Mouse (Mus musculus) MEL (cell line): ENCODE data around the gene Cfap52. TPM values are rescaled to one million over a fixed set of nuclear protein-coding genes. Genes with fewer than 3 reads are reported as not detected.

Experiments used
- DNase-seq: peaks from one replicate; pipeline ENCODE4 v3.0.0; 2011; ENCODE audit warnings: low read depth, low spot score
- H3K27ac ChIP-seq: 2 replicates; pipeline ENCODE4 v1.5.1; 2012; ENCODE audit warnings: low read depth, mild to moderate bottlenecking, control low read depth, low read length, moderate library complexity; ENCODE audit not compliant: control insufficient read depth
- H3K27me3 ChIP-seq, 2 experiments: fragments of 150-350 bp in 1 of 2; sonication (generic) in 1 of 2; 2 replicates each; pipeline ENCODE4 v1.6.1; 2012; ENCODE audit warnings: low read length in 2 of 2, mild to moderate bottlenecking in 2 of 2, improper control_type of control experiment in 1 of 2, moderate library complexity in 1 of 2; ENCODE audit not compliant: insufficient read depth in 2 of 2, control insufficient read depth in 1 of 2
- H3K36me3 ChIP-seq, 2 experiments: 2 replicates each; pipeline ENCODE4 v1.6.1; 2012 to 2014; ENCODE audit warnings: low read length in 2 of 2, improper control_type of control experiment in 1 of 2, inconsistent platforms in 1 of 2, mild to moderate bottlenecking in 1 of 2; ENCODE audit not compliant: insufficient read depth in 2 of 2, control insufficient read depth in 1 of 2
- H3K4me1 ChIP-seq, 2 experiments: fragments of 150-350 bp in 1 of 2; sonication (generic) in 1 of 2; 2 replicates each; pipeline ENCODE4 v1.6.1; 2012; ENCODE audit warnings: low read length in 2 of 2, improper control_type of control experiment in 1 of 2, mild to moderate bottlenecking in 1 of 2; ENCODE audit not compliant: insufficient read depth in 2 of 2, control insufficient read depth in 1 of 2
- H3K4me3 ChIP-seq, 2 experiments: fragments of 150-350 bp in 1 of 2; sonication (generic) in 1 of 2; 2 replicates each; pipeline ENCODE4 v1.5.1; 2012; ENCODE audit warnings: low read depth in 2 of 2, low read length in 2 of 2, mild to moderate bottlenecking in 2 of 2, moderate library complexity in 2 of 2, control low read depth in 1 of 2, improper control_type of control experiment in 1 of 2; ENCODE audit not compliant: control insufficient read depth in 1 of 2, insufficient read depth in 1 of 2
- H3K79me2 ChIP-seq: 2 replicates; pipeline ENCODE4 v1.6.1; 2012; ENCODE audit warnings: mild to moderate bottlenecking, low read length, moderate library complexity; ENCODE audit not compliant: control insufficient read depth, poor library complexity, insufficient read depth
- H3K9ac ChIP-seq: 2 replicates; pipeline ENCODE4 v1.6.1; 2012; ENCODE audit warnings: low read depth, mild to moderate bottlenecking, control low read depth, low read length, moderate library complexity; ENCODE audit not compliant: control insufficient read depth, poor library complexity, severe bottlenecking
- H3K9me3 ChIP-seq: fragments of 150-350 bp; sonication (generic); replicated peaks from 2 replicates; pipeline ENCODE4 v1.6.1; 2012; ENCODE audit warnings: mild to moderate bottlenecking, low read length, improper control_type of control experiment, moderate library complexity; ENCODE audit not compliant: insufficient read depth
- BHLHE40 ChIP-seq: IDR thresholded peaks from 2 replicates; pipeline ENCODE4 v1.6.1; 2012; ENCODE audit warnings: low read depth, mild to moderate bottlenecking, inconsistent platforms, low read length, improper control_type of control experiment, borderline replicate concordance
- CHD1 ChIP-seq: IDR thresholded peaks from 2 replicates; pipeline ENCODE4 v1.6.1; 2012; ENCODE audit warnings: low read depth, mild to moderate bottlenecking, inconsistent platforms, low read length, improper control_type of control experiment
- CHD2 ChIP-seq: IDR thresholded peaks from 2 replicates; pipeline ENCODE4 v1.6.1; 2011; ENCODE audit warnings: low read length, improper control_type of control experiment
- CTCF ChIP-seq, 3 experiments: IDR thresholded peaks in 2 of 3; conservative IDR thresholded peaks in 1 of 3; 2 replicates each; pipeline ENCODE4 v1.5.1; 2011 to 2012; ENCODE audit warnings: low read length in 3 of 3, low read depth in 2 of 3, mild to moderate bottlenecking in 2 of 3, improper control_type of control experiment in 1 of 3, inconsistent platforms in 1 of 3, mixed read lengths in 1 of 3, moderate library complexity in 1 of 3; ENCODE audit not compliant: control insufficient read depth in 1 of 3, insufficient read depth in 1 of 3, poor library complexity in 1 of 3, severe bottlenecking in 1 of 3
- EP300 ChIP-seq, 2 experiments: IDR thresholded peaks; 2 replicates each; pipeline ENCODE4 v1.6.1; 2011; ENCODE audit warnings: improper control_type of control experiment in 2 of 2, low read length in 2 of 2, low read depth in 1 of 2, mild to moderate bottlenecking in 1 of 2
- GATA1 ChIP-seq: IDR thresholded peaks from 2 replicates; pipeline ENCODE4 v1.6.1; 2011; ENCODE audit warnings: low read depth, low read length, improper control_type of control experiment
- KAT2A ChIP-seq: conservative IDR thresholded peaks from 2 replicates; pipeline ENCODE4 v1.6.1; 2012; ENCODE audit warnings: low read depth, low read length, improper control_type of control experiment, inconsistent platforms
- MAFK ChIP-seq: IDR thresholded peaks from 2 replicates; pipeline ENCODE4 v1.6.1; 2011; ENCODE audit warnings: low read depth, mild to moderate bottlenecking, low read length, improper control_type of control experiment, borderline replicate concordance
- MAZ ChIP-seq: IDR thresholded peaks from 2 replicates; pipeline ENCODE4 v1.6.1; 2012; ENCODE audit warnings: low read depth, mild to moderate bottlenecking, inconsistent platforms, low read length, improper control_type of control experiment
- MYB ChIP-seq: IDR thresholded peaks from 2 replicates; pipeline ENCODE4 v1.6.1; 2011; ENCODE audit warnings: mild to moderate bottlenecking, low read depth, low read length, improper control_type of control experiment
- MYC ChIP-seq: IDR thresholded peaks from 2 replicates; pipeline ENCODE4 v1.6.1; 2011; ENCODE audit warnings: low read depth, mild to moderate bottlenecking, low read length, improper control_type of control experiment, moderate library complexity
- NELFE ChIP-seq: IDR thresholded peaks from 2 replicates; pipeline ENCODE4 v1.6.1; 2011; ENCODE audit warnings: low read depth, low read length, improper control_type of control experiment
- POLR2A ChIP-seq, 2 experiments: IDR thresholded peaks; 2 replicates each; pipeline ENCODE4 v1.6.1; 2011 to 2012; ENCODE audit warnings: low read length in 2 of 2, mild to moderate bottlenecking in 2 of 2, control low read depth in 1 of 2, improper control_type of control experiment in 1 of 2, low read depth in 1 of 2, moderate library complexity in 1 of 2; ENCODE audit not compliant: control insufficient read depth in 1 of 2, insufficient read depth in 1 of 2, poor library complexity in 1 of 2
- RAD21 ChIP-seq: IDR thresholded peaks from 2 replicates; pipeline ENCODE4 v1.6.1; 2011; ENCODE audit warnings: mild to moderate bottlenecking, low read depth, low read length, improper control_type of control experiment
- RCOR1 ChIP-seq: IDR thresholded peaks from 2 replicates; pipeline ENCODE4 v1.6.1; 2012; ENCODE audit warnings: low read depth, mild to moderate bottlenecking, inconsistent platforms, low read length, improper control_type of control experiment
- SIN3A ChIP-seq: IDR thresholded peaks from 2 replicates; pipeline ENCODE4 v1.6.1; 2012; ENCODE audit warnings: low read length, improper control_type of control experiment, inconsistent platforms
- SMC3 ChIP-seq: IDR thresholded peaks from 2 replicates; pipeline ENCODE4 v1.6.1; 2011; ENCODE audit warnings: low read depth, low read length, improper control_type of control experiment
- UBTF ChIP-seq: IDR thresholded peaks from 2 replicates; pipeline ENCODE4 v1.6.1; 2012; ENCODE audit warnings: low read depth, mild to moderate bottlenecking, inconsistent platforms, low read length, improper control_type of control experiment, moderate library complexity, borderline replicate concordance; ENCODE audit not compliant: insufficient read depth
- USF2 ChIP-seq, 2 experiments: IDR thresholded peaks; 2 replicates each; pipeline ENCODE4 v1.6.1; 2011 to 2012; ENCODE audit warnings: improper control_type of control experiment in 2 of 2, low read length in 2 of 2, borderline replicate concordance in 1 of 2, inconsistent platforms in 1 of 2, low read depth in 1 of 2, mild to moderate bottlenecking in 1 of 2; ENCODE audit not compliant: insufficient read depth in 1 of 2
- ZNF384 ChIP-seq: IDR thresholded peaks from 2 replicates; pipeline ENCODE4 v1.6.1; 2012; ENCODE audit warnings: low read depth, mild to moderate bottlenecking, inconsistent platforms, low read length, improper control_type of control experiment
- polyA plus RNA-seq, 2 experiments: library from polyadenylated mRNA; stranded (reverse) in 1 of 2; unstranded in 1 of 2; fragments of >175 nt in 1 of 2; fragments of >200 nt in 1 of 2; gene quantifications; 2 replicates each; pipeline versions ENCODE4 v1.2.1 to v1.2.4; 2012; ENCODE audit warnings: low replicate concordance in 2 of 2, low read depth in 1 of 2; ENCODE audit not compliant: insufficient read length in 2 of 2, insufficient read depth in 1 of 2, missing spikeins in 1 of 2
- total RNA-seq: library from RNA; depleted of rRNA; stranded (reverse); fragments of 300-350 nt; gene quantifications from 2 replicates; pipeline ENCODE4 v1.2.3, GENCODE M21; 2012

The Cfap52 gene
- total and polyA plus RNA-seq, 3 experiments: not detected

GRCm38 (mm10) chr11:67926348-67927055, 38.9 kb downstream of the Cfap52 start:
- no peaks in the 10 kb centered on the region for H3K4me1 ChIP-seq
- no peaks in the 10 kb centered on the region for H3K79me2 ChIP-seq
- H3K27ac ChIP-seq: no peak overlapping the region
- DNase-seq: no peak
- H3K36me3 ChIP-seq: no peaks in the 10 kb centered on the region
- no peaks in the 10 kb centered on the region for H3K27me3 ChIP-seq
- no peak overlapping the region for H3K4me3 ChIP-seq
- H3K9me3 ChIP-seq: no peaks in the 10 kb centered on the region
- TF ChIP-seq RAD21 (no peak), POLR2A (IDR thresholded peaks at IDR 0.05; ENCODE audit: control insufficient read depth in 1 of 2, insufficient read depth in 1 of 2, low read depth in 1 of 2, low read length in 2 of 2, poor library complexity in 1 of 2) (no peak), RCOR1 (no peak), SIN3A (no peak), GATA1 (no peak), CHD1 (no peak), CHD2 (no peak), EP300 (IDR thresholded peaks at IDR 0.05; ENCODE audit: low read depth in 1 of 2, low read length in 2 of 2) (no peak), KAT2A (no peak), MAFK (no peak), MYB (no peak)
- TF ChIP-seq, all 39 proteins: peak for 0
- H3K9ac ChIP-seq: no peak overlapping the region

GRCm38 (mm10) chr11:67925000-67925399, 40.5 kb downstream of the Cfap52 start:
- Histone ChIP-seq H3K27me3 (no peaks in the 10 kb centered on the region), H3K4me1 (no peaks in the 10 kb centered on the region), H3K79me2 (no peaks in the 10 kb centered on the region), H3K27ac (no peak overlapping the region), H3K4me3 (no peak overlapping the region), H3K9ac (no peak overlapping the region), H3K36me3 (no peaks in the 10 kb centered on the region), H3K9me3 (no peaks in the 10 kb centered on the region)
- TF ChIP-seq POLR2A (IDR thresholded peaks at IDR 0.05; ENCODE audit: control insufficient read depth in 1 of 2, insufficient read depth in 1 of 2, low read depth in 1 of 2, low read length in 2 of 2, poor library complexity in 1 of 2): no peak
- TF ChIP-seq RAD21: no peak
- TF ChIP-seq SIN3A: no peak
- no peak for TF ChIP-seq UBTF
- no peak for TF ChIP-seq BHLHE40
- TF ChIP-seq ZNF384: no peak
- TF ChIP-seq USF2 (IDR thresholded peaks at IDR 0.05; ENCODE audit: borderline replicate concordance in 1 of 2, insufficient read depth in 1 of 2, low read depth in 1 of 2, low read length in 2 of 2): no peak
- no peak for TF ChIP-seq KAT2A
- no peak for TF ChIP-seq MAZ
- TF ChIP-seq MYC: no peak
- no peak for TF ChIP-seq CHD1
- no peak for TF ChIP-seq EP300 (IDR thresholded peaks at IDR 0.05; ENCODE audit: low read depth in 1 of 2, low read length in 2 of 2)
- TF ChIP-seq CTCF (IDR thresholded peaks at IDR 0.05 in 2 of 3, conservative IDR thresholded peaks at IDR 0.05 in 1 of 3; ENCODE audit: control insufficient read depth in 1 of 3, insufficient read depth in 1 of 3, low read depth in 2 of 3, low read length in 3 of 3, poor library complexity in 1 of 3, severe bottlenecking in 1 of 3): no peak
- TF ChIP-seq NELFE: no peak
- TF ChIP-seq GATA1: no peak
- TF ChIP-seq SMC3: no peak
- TF ChIP-seq MAFK: no peak
- no peak for DNase-seq
